Mouse (Mus musculus): ENCODE measurements at regions not wholly inside any gene's neighbourhood (a gene's known extent, or its start where the extent isn't known, plus 50 kb on each side); places are given as distances from the start of the nearest gene placed in this dataset.

GRCm38 (mm10) chr12:44044388-44045105, 165.6 kb downstream of the Dnajb9 start:
- TF ChIP-seq CTCF (IDR thresholded peaks at IDR 0.05; ENCODE audit: low read depth, low read length) (no peak), POLR2AphosphoS5 (IDR thresholded peaks at IDR 0.05; ENCODE audit: insufficient replicate concordance, low read depth, low read length) (no peak), GATA1 (IDR thresholded peaks at IDR 0.05; ENCODE audit: borderline replicate concordance, low read length) (no peak)
